Mouse (Mus musculus) embryonic facial prominence, embryonic 15.5 days (tissue): ENCODE data around the gene Mmgt2. TPM values are rescaled to one million over a fixed set of nuclear protein-coding genes. Genes with fewer than 3 reads are reported as not detected.
A peak's percentile ranks its signal among the peaks of the same experiment; 100 is the strongest.

ENCODE experiments used
- ATAC-seq: fragments of 200-750 bp; cut with Nextera tagmentation; 2 replicates; pipeline ENCODE4 v1.8.0; 2017; ENCODE audit warnings: low read depth, moderate TSS enrichment; ENCODE audit not compliant: insufficient number of reproducible peaks, low FRiP score, low TSS enrichment
- H3K27ac ChIP-seq: fragments of 300-500 bp; sonication (generic); replicated peaks from 2 replicates; pipeline ENCODE4 v1.5.1; 2015; ENCODE audit warnings: mild to moderate bottlenecking, inconsistent platforms
- H3K27me3 ChIP-seq: fragments of 300-500 bp; sonication (generic); 2 replicates; pipeline ENCODE4 v1.6.1; 2015; ENCODE audit warnings: inconsistent platforms
- H3K36me3 ChIP-seq: fragments of 300-500 bp; sonication (generic); 2 replicates; pipeline ENCODE4 v1.6.1; 2015; ENCODE audit warnings: mild to moderate bottlenecking, inconsistent platforms
- H3K4me1 ChIP-seq: fragments of 300-500 bp; sonication (generic); 2 replicates; pipeline ENCODE4 v1.6.1; 2015; ENCODE audit warnings: inconsistent platforms
- H3K4me2 ChIP-seq: fragments of 300-500 bp; sonication (generic); replicated peaks from 2 replicates; pipeline ENCODE4 v1.6.1; 2015; ENCODE audit warnings: mild to moderate bottlenecking, inconsistent platforms
- H3K4me3 ChIP-seq: fragments of 300-500 bp; sonication (generic); replicated peaks from 2 replicates; pipeline ENCODE4 v1.5.1; 2015; ENCODE audit warnings: mild to moderate bottlenecking, inconsistent platforms
- H3K9ac ChIP-seq: fragments of 300-500 bp; sonication (generic); 2 replicates; pipeline ENCODE4 v1.6.1; 2015; ENCODE audit warnings: inconsistent platforms
- H3K9me3 ChIP-seq: fragments of 300-500 bp; sonication (generic); replicated peaks from 2 replicates; pipeline ENCODE4 v1.6.1; 2016; ENCODE audit warnings: inconsistent platforms
- WGBS: fragments of 180-500 bp; shearing (Covaris S2); methylation state at CpG from one replicate; pipeline ENCODE4 v1.1.7; 2015; 5-methylcytosine and 5-hydroxymethylcytosine counted together
- polyA plus RNA-seq: library from polyadenylated mRNA; unstranded; fragments of >200 nt; fragmentation: Nextera tagmentation; extraction: Ambion mirVana; gene quantifications from 2 replicates; pipeline ENCODE4 v1.2.1, GENCODE M21; 2015

The Mmgt2 gene
- polyA plus RNA-seq, 1 experiment from 2014 or later: 51.4 TPM

- WGBS: 80% methylated on average over 4 of the region's 4 CpGs
- H3K4me2 ChIP-seq: no peak overlapping the region
- peaks cover 53% of the 10 kb centered on the region for H3K4me1 ChIP-seq
- H3K36me3 ChIP-seq: no peaks in the 10 kb centered on the region
- no peak for ATAC-seq
- H3K27me3 ChIP-seq: no peaks in the 10 kb centered on the region
- no peak overlapping the region for H3K27ac ChIP-seq
- no peak overlapping the region for H3K9ac ChIP-seq
- no peaks in the 10 kb centered on the region for H3K9me3 ChIP-seq
- H3K4me3 ChIP-seq: no peak overlapping the region
These were observed 10.1 kb upstream of the Mmgt2 start for GRCm38 (mm10) chr11:62638402-62638801.

- 72% methylated on average over 3 of the region's 3 CpGs for WGBS
- peaks cover 65% of the 10 kb centered on the region for H3K4me1 ChIP-seq
- ATAC-seq: no peak
These were observed 8.1 kb upstream of the Mmgt2 start for GRCm38 (mm10) chr11:62640378-62640777.

GRCm38 (mm10) chr11:62642023-62642844, 6.2 kb upstream of the Mmgt2 start:
- Histone ChIP-seq H3K9me3 (no peaks in the 10 kb centered on the region), H3K4me1 (peaks cover 65% of the 10 kb centered on the region), H3K27me3 (no peaks in the 10 kb centered on the region), H3K27ac (peak overlapping the region; percentile 81), H3K4me3 (no peak overlapping the region), H3K36me3 (no peaks in the 10 kb centered on the region), H3K9ac (no peak overlapping the region), H3K4me2 (no peak overlapping the region)
- 46% methylated on average over 11 of the region's 11 CpGs for WGBS
- ATAC-seq: no peak

More at GRCm38 (mm10) chr11:62640378-62640777, 8.1 kb upstream of the Mmgt2 start:
- no peaks in the 10 kb centered on the region for H3K9me3 ChIP-seq
- H3K36me3 ChIP-seq: no peaks in the 10 kb centered on the region
- no peaks in the 10 kb centered on the region for H3K27me3 ChIP-seq
- H3K4me3 ChIP-seq: no peak overlapping the region
- H3K9ac ChIP-seq: no peak overlapping the region
- H3K27ac ChIP-seq: no peak overlapping the region
- H3K4me2 ChIP-seq: no peak overlapping the region

- H3K4me1 ChIP-seq: peaks cover 69% of the 10 kb centered on the region
- no peaks in the 10 kb centered on the region for H3K9me3 ChIP-seq
- WGBS: 48% methylated on average over 8 of the region's 8 CpGs
- no peak overlapping the region for H3K9ac ChIP-seq
- no peak overlapping the region for H3K4me2 ChIP-seq
- ATAC-seq: 0 out of 2 replicates have a peak, but pooled peaks have one; percentile 35
- H3K27me3 ChIP-seq: no peaks in the 10 kb centered on the region
- H3K4me3 ChIP-seq: no peak overlapping the region
- peak overlapping the region; percentile 81 for H3K27ac ChIP-seq
- no peaks in the 10 kb centered on the region for H3K36me3 ChIP-seq
These were observed 5.3 kb upstream of the Mmgt2 start for GRCm38 (mm10) chr11:62643011-62643631.

GRCm38 (mm10) chr11:62643681-62644363, 4.6 kb upstream of the Mmgt2 start:
- no peak overlapping the region for H3K4me2 ChIP-seq
- 78% methylated on average over 10 of the region's 10 CpGs for WGBS
- no peak overlapping the region for H3K4me3 ChIP-seq
- no peaks in the 10 kb centered on the region for H3K36me3 ChIP-seq
- peaks cover 67% of the 10 kb centered on the region for H3K4me1 ChIP-seq
- peak overlapping the region; percentile 40 for H3K27ac ChIP-seq
- H3K27me3 ChIP-seq: no peaks in the 10 kb centered on the region
- H3K9me3 ChIP-seq: no peaks in the 10 kb centered on the region
- no peak overlapping the region for H3K9ac ChIP-seq
- ATAC-seq: no peak

- no peak for ATAC-seq
- WGBS: 84% methylated on average over 5 of the region's 5 CpGs
- H3K27ac ChIP-seq: peak overlapping the region; percentile 79
- H3K9ac ChIP-seq: no peak overlapping the region
- no peak overlapping the region for H3K4me3 ChIP-seq
- H3K4me1 ChIP-seq: peaks cover 73% of the 10 kb centered on the region
- H3K4me2 ChIP-seq: peak overlapping the region; percentile 76; the same call in 1 of the 2 replicates
- H3K36me3 ChIP-seq: no peaks in the 10 kb centered on the region
- H3K9me3 ChIP-seq: no peaks in the 10 kb centered on the region
- no peaks in the 10 kb centered on the region for H3K27me3 ChIP-seq
These were observed 3.7 kb upstream of the Mmgt2 start for GRCm38 (mm10) chr11:62644602-62645336.

GRCm38 (mm10) chr11:62645337-62645675, 3.2 kb upstream of the Mmgt2 start:
- no peak for ATAC-seq
- no peaks in the 10 kb centered on the region for H3K36me3 ChIP-seq
- peak overlapping the region; percentile 76 for H3K4me2 ChIP-seq
- H3K9ac ChIP-seq: no peak overlapping the region
- peaks cover 75% of the 10 kb centered on the region for H3K4me1 ChIP-seq
- no peak overlapping the region for H3K4me3 ChIP-seq
- peak overlapping the region; percentile 79 for H3K27ac ChIP-seq
- no peaks in the 10 kb centered on the region for H3K27me3 ChIP-seq
- H3K9me3 ChIP-seq: no peaks in the 10 kb centered on the region
- 76% methylated on average over 4 of the region's 4 CpGs for WGBS

GRCm38 (mm10) chr11:62645732-62646494, 2.6 kb upstream of the Mmgt2 start:
- peak overlapping the region; percentile 79 for H3K27ac ChIP-seq

GRCm38 (mm10) chr11:62646495-62646843, 2.0 kb upstream of the Mmgt2 start:
- Histone ChIP-seq H3K27me3 (no peaks in the 10 kb centered on the region), H3K4me3 (peak overlapping the region; percentile 61), H3K9ac (no peak overlapping the region), H3K27ac (peak overlapping the region; percentile 79), H3K4me2 (peak overlapping the region; percentile 76), H3K4me1 (peaks cover 77% of the 10 kb centered on the region), H3K9me3 (no peaks in the 10 kb centered on the region), H3K36me3 (no peaks in the 10 kb centered on the region)
- no peak for ATAC-seq
- 21% methylated on average over 4 of the region's 4 CpGs for WGBS

More at GRCm38 (mm10) chr11:62645732-62646494, 2.6 kb upstream of the Mmgt2 start:
- 15% methylated on average over 8 of the region's 8 CpGs for WGBS
- H3K4me1 ChIP-seq: peaks cover 80% of the 10 kb centered on the region
- H3K36me3 ChIP-seq: no peaks in the 10 kb centered on the region
- peak overlapping the region; percentile 76 for H3K4me2 ChIP-seq
- H3K9ac ChIP-seq: no peak overlapping the region
- peak overlapping the region; percentile 61 for H3K4me3 ChIP-seq
- H3K27me3 ChIP-seq: no peaks in the 10 kb centered on the region
- H3K9me3 ChIP-seq: no peaks in the 10 kb centered on the region
- ATAC-seq: 0 out of 2 replicates have a peak, but pooled peaks have one; percentile 5

- no peak overlapping the region for H3K9ac ChIP-seq
- 40% methylated on average over 7 of the region's 7 CpGs for WGBS
- no peak for ATAC-seq
- H3K36me3 ChIP-seq: no peaks in the 10 kb centered on the region
- H3K4me3 ChIP-seq: peak overlapping the region; percentile 61
- H3K27ac ChIP-seq: peak overlapping the region; percentile 90
- no peaks in the 10 kb centered on the region for H3K27me3 ChIP-seq
- peaks cover 72% of the 10 kb centered on the region for H3K4me1 ChIP-seq
- H3K4me2 ChIP-seq: peak overlapping the region; percentile 76
- no peaks in the 10 kb centered on the region for H3K9me3 ChIP-seq
These were observed 1.4 kb upstream of the Mmgt2 start for GRCm38 (mm10) chr11:62646958-62647515.
